Mouse (Mus musculus): ENCODE results near the gene Ift22.

The Ift22 gene

GRCm38 (mm10) chr5:136907991-136908857 is at the start of gene Ift22:
Gene Ift22, plus strand, starts transcription at chr5:136908150.
- peak; percentile 90 for DNase-seq (ENCODE audit: low read depth)

- DNase-seq (ENCODE audit: low read depth) = no peak
These were observed 46.6 kb upstream of the Ift22 start for GRCm38 (mm10) chr5:136861191-136861940.

- no peak for DNase-seq (ENCODE audit: low read depth)
These were observed 45.1 kb upstream of the Ift22 start for GRCm38 (mm10) chr5:136862806-136863205.

- DNase-seq (ENCODE audit: low read depth) = no peak
These were observed 44.7 kb upstream of the Ift22 start for GRCm38 (mm10) chr5:136863276-136863675.

GRCm38 (mm10) chr5:136863961-136864674 is 43.8 kb upstream of the Ift22 start:
- DNase-seq (ENCODE audit: low read depth) = peak; percentile 92

- no peak for DNase-seq (ENCODE audit: low read depth)
These were observed 40.2 kb upstream of the Ift22 start for GRCm38 (mm10) chr5:136867706-136868105.

- DNase-seq (ENCODE audit: low read depth) = no peak
These were observed 38.4 kb upstream of the Ift22 start for GRCm38 (mm10) chr5:136869451-136870114.

- no peak for DNase-seq (ENCODE audit: low read depth)
These were observed 35.5 kb upstream of the Ift22 start for GRCm38 (mm10) chr5:136872417-136872816.

- DNase-seq (ENCODE audit: low read depth) = no peak
These were observed 33.7 kb upstream of the Ift22 start for GRCm38 (mm10) chr5:136874271-136874670.

- no peak for DNase-seq (ENCODE audit: low read depth)
These were observed 27.8 kb upstream of the Ift22 start for GRCm38 (mm10) chr5:136880101-136880500.

- peak; percentile 58 for DNase-seq (ENCODE audit: low read depth)
These were observed 26.5 kb upstream of the Ift22 start for GRCm38 (mm10) chr5:136881380-136882009.

- no peak for DNase-seq (ENCODE audit: low read depth)
These were observed 25.7 kb upstream of the Ift22 start for GRCm38 (mm10) chr5:136882055-136882787.

- no peak for DNase-seq (ENCODE audit: low read depth)
These were observed 25.0 kb upstream of the Ift22 start, which contains the start of gene Col26a1 for GRCm38 (mm10) chr5:136882788-136883439. Gene Col26a1, minus strand, starts transcription at chr5:136883209.

GRCm38 (mm10) chr5:136886957-136887356 is 21.0 kb upstream of the Ift22 start:
- no peak for DNase-seq (ENCODE audit: low read depth)

- DNase-seq (ENCODE audit: low read depth) = no peak
These were observed 19.2 kb upstream of the Ift22 start for GRCm38 (mm10) chr5:136888539-136889355.

- no peak for DNase-seq (ENCODE audit: low read depth)
These were observed 13.0 kb upstream of the Ift22 start for GRCm38 (mm10) chr5:136894840-136895528.

- DNase-seq (ENCODE audit: low read depth) = no peak
These were observed 12.4 kb upstream of the Ift22 start for GRCm38 (mm10) chr5:136895529-136895963.

- DNase-seq (ENCODE audit: low read depth) = no peak
These were observed 3.3 kb upstream of the Ift22 start for GRCm38 (mm10) chr5:136904621-136905020.
